Mouse (Mus musculus) G1E-ER4 (cell line): Measurements from ENCODE around the gene Itpa. TPM values are rescaled to one million over a fixed set of nuclear protein-coding genes. Genes with fewer than 3 reads are reported as not detected.

Experiments used
- GATA1 ChIP-seq: IDR thresholded peaks from one replicate; pipeline ENCODE4 v1.8.0; 2012; ENCODE audit warnings: low read length, inconsistent platforms
- polyA plus RNA-seq: library from polyadenylated mRNA; stranded (reverse); fragments of >175 nt; gene quantifications from 2 replicates; pipeline ENCODE4 v1.2.3, GENCODE M21; 2012

The Itpa gene
- 6.5 and 22.4 TPM in 2 replicates for polyA plus RNA-seq

GRCm38 (mm10) chr2:130667559-130667958, at the start of gene Itpa:
Gene Itpa (plus strand): TSS chr2:130667610.
- no peak for TF ChIP-seq GATA1

- no peak for TF ChIP-seq GATA1
Observed at GRCm38 (mm10) chr2:130618972-130619371, 48.4 kb upstream of the Itpa start.

- no peak for TF ChIP-seq GATA1
Observed at GRCm38 (mm10) chr2:130628424-130628823, 39.0 kb upstream of the Itpa start.

- no peak for TF ChIP-seq GATA1
Observed at GRCm38 (mm10) chr2:130629080-130629838, 38.2 kb upstream of the Itpa start.

- no peak for TF ChIP-seq GATA1
Observed at GRCm38 (mm10) chr2:130629839-130630203, 37.6 kb upstream of the Itpa start, which contains the start of the genes Fastkd5 and Ubox5. Gene Fastkd5 (minus strand): TSS chr2:130630027. Gene Ubox5 (minus strand): TSS chr2:130630038.

- TF ChIP-seq GATA1 = no peak
Observed at GRCm38 (mm10) chr2:130632416-130632815, 35.0 kb upstream of the Itpa start.

- TF ChIP-seq GATA1 = no peak
Observed at GRCm38 (mm10) chr2:130632887-130633675, 34.3 kb upstream of the Itpa start.

- TF ChIP-seq GATA1 = no peak
Observed at GRCm38 (mm10) chr2:130634006-130634738, 33.2 kb upstream of the Itpa start.

GRCm38 (mm10) chr2:130634739-130635411, 32.5 kb upstream of the Itpa start:
- TF ChIP-seq GATA1 = no peak

GRCm38 (mm10) chr2:130635847-130636246, 31.6 kb upstream of the Itpa start:
- TF ChIP-seq GATA1 = no peak

- TF ChIP-seq GATA1 = no peak
Observed at GRCm38 (mm10) chr2:130638101-130638611, 29.3 kb upstream of the Itpa start.

GRCm38 (mm10) chr2:130639276-130639675, 28.1 kb upstream of the Itpa start:
- TF ChIP-seq GATA1 = no peak

- no peak for TF ChIP-seq GATA1
Observed at GRCm38 (mm10) chr2:130641351-130642025, 25.9 kb upstream of the Itpa start.

- TF ChIP-seq GATA1 = no peak
Observed at GRCm38 (mm10) chr2:130642197-130642660, 25.2 kb upstream of the Itpa start.
